7 mouse cellular contexts compared by ENCODE assay signal in the genomic region with DNA sequence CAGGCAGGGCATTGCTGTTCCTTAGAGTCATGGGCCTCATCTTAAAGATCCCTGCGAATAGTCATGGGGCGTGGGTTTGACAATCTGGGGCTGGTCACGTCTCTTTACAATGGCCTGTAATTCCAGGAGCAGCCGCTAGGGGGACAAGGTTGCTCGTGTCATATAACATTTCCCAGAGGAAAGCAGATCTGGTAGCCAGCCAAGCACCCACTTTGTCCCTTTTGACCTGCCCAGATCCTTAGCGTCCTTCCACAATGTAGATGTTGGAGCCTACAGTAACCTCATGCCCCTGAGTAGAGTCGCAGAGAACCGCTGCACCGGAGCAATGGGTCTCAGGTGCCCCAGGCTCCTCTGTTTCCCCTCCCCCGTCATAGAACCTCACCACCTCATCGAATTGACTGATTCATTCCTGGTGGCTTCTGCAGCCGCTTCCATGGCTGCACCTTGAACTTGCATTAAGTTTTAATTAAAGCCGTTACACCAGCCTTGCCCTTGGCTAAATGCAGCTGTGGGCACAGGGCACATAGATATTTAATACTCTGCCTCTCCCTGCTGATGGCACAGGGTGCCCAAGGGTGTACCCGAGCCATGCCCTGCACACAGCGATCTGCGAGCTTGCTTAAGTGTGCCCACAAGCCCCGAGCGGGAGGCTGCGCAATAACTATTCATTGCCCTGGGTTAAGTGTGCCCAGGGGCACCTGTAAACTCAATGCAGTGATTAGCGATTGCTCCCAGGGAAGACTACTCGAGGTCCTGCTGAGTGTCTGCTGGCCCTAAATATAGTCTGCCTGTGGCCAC. TPM values are rescaled to one million over a fixed set of nuclear protein-coding genes. Genes with fewer than 3 reads are reported as not detected.
A peak's percentile ranks its signal among the peaks of the same experiment; 100 is the strongest.
DNase-seq lines count a peak whose midpoint lies in the region; ATAC-seq lines count a peak whose summit lies in the region.

No protein-coding gene starts in this region.

- H3K4me2 ChIP-seq in hindbrain, embryonic 15.5 days = peak overlapping the region; percentile 33; the same call in 1 of the 2 replicates

- H3K4me3 ChIP-seq in hindbrain, embryonic 15.5 days = no peak overlapping the region

- H3K9ac ChIP-seq in hindbrain, embryonic 15.5 days = no peak overlapping the region

- peaks cover 5% of the 10 kb centered on the region; the same call in 1 of the 2 replicates for H3K27me3 ChIP-seq in hindbrain, embryonic 15.5 days

- WGBS in hindbrain, embryonic 15.5 days = 28% methylated on average over 21 of the region's 21 CpGs

- DNase-seq in adrenal gland, adult 18-20 months (ENCODE audit: low spot score in 2 of 2) = peak; percentile 75 to 80
- DNase-seq in cerebellum, adult 9-10 months = peak; percentile 67
- peak; percentile 43 to 56 for DNase-seq in frontal cortex, postnatal 14 days (ENCODE audit: low spot score in 2 of 2)
- peak; percentile 37 to 39 for DNase-seq in layer of hippocampus, postnatal 36 days
- DNase-seq in right cerebral cortex, postnatal 14 days = peak; percentile 69

- H3K4me1 ChIP-seq in hindbrain, embryonic 15.5 days (replicated peaks) = peaks cover 13% of the 10 kb centered on the region; the same call in 1 of the 2 replicates

- H3K27ac ChIP-seq in hindbrain, embryonic 15.5 days (replicated peaks) = no peak overlapping the region

- no peaks in the 10 kb centered on the region for H3K9me3 ChIP-seq in hindbrain, embryonic 15.5 days

- ATAC-seq in hindbrain, embryonic 15.5 days (ENCODE audit: low FRiP score, low read depth) = peak; percentile 63
- peak; percentile 73 for ATAC-seq in megakaryocyte, adult 5-6 weeks (ENCODE audit: poor library complexity, severe bottlenecking)

- no peaks in the 10 kb centered on the region for H3K36me3 ChIP-seq in hindbrain, embryonic 15.5 days

RNA-seq across cellular contexts. Expression of a gene that starts 19.2 kb away (rescaled TPM):
- total RNA-seq in adrenal gland, adult 18-20 months (2021) = not detected
- polyA plus RNA-seq in hindbrain, embryonic 15.5 days (2015; fragmentation: Nextera tagmentation; extraction: Ambion mirVana) = not detected in 2 replicates
- not detected for total RNA-seq in layer of hippocampus, postnatal 36 days (2021)
- 0.23 and 0.29 TPM in 2 replicates for total RNA-seq in megakaryocyte, adult 5-6 weeks (2015)
- not detected in 2 replicates for total RNA-seq in megakaryocyte, adult 5-6 weeks (2017)

RNA-seq across cellular contexts. Expression of a gene that starts 35.5 kb away (rescaled TPM):
- total RNA-seq in adrenal gland, adult 18-20 months (2021) = 100 to 1,000 TPM; 216 to 267 TPM
- polyA plus RNA-seq in hindbrain, embryonic 15.5 days (2015; fragmentation: Nextera tagmentation; extraction: Ambion mirVana) = 167 and 192 TPM in 2 replicates
- 100 to 1,000 TPM; 218 to 224 TPM for total RNA-seq in layer of hippocampus, postnatal 36 days (2021)
- total RNA-seq in megakaryocyte, adult 5-6 weeks (2015) = 193 and 196 TPM in 2 replicates
- 339 and 406 TPM in 2 replicates for total RNA-seq in megakaryocyte, adult 5-6 weeks (2017)
